Mouse (Mus musculus): ENCODE results near the gene Klc3. TPM values are rescaled to one million over a fixed set of nuclear protein-coding genes. Genes with fewer than 3 reads are reported as not detected.

The Klc3 gene
- polyA plus RNA-seq, 1 experiment, result not detected

DNA sequence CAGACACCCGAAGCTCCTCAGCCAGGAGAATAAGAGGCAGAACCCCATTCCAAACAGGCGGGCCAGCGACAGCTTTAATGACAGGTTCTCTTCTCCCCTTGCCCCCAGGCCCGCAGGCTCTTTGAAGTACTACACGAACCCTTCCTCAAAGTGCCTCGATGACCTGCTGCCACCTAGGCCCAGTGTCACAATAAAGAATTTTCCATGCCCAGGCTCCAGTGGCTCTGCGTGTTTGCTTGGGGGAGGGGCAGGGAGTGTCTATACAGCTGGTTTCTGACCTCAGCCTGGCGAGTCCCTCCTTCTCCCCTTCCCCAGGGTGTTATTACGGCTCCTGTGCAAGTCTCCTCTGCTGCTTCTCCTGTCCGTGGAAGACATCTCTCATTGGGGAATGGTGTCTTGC, 47.6 kb downstream of the Klc3 start:
- no peak for TF ChIP-seq CTCF (IDR thresholded peaks at IDR 0.05; ENCODE audit: low read depth, low read length)
- TF ChIP-seq POLR2A (IDR thresholded peaks at IDR 0.05; ENCODE audit: borderline replicate concordance, low read depth, low read length), result no peak
- H3K27ac ChIP-seq (ENCODE audit: insufficient read depth, low read depth, low read length), result no peak overlapping the region
- peaks cover 19% of the 10 kb centered on the region for H3K4me1 ChIP-seq (ENCODE audit: control insufficient read depth, insufficient read depth, low read length)
- no peak overlapping the region for H3K4me3 ChIP-seq (ENCODE audit: insufficient read depth, low read length)

GRCm38 (mm10) chr7:19354991-19355390, 48.9 kb downstream of the Klc3 start:
- H3K27ac ChIP-seq (ENCODE audit: insufficient read depth, low read depth, low read length), result no peak overlapping the region
- H3K4me3 ChIP-seq (ENCODE audit: insufficient read depth, low read length), result no peak overlapping the region
- peaks cover 19% of the 10 kb centered on the region for H3K4me1 ChIP-seq (ENCODE audit: control insufficient read depth, insufficient read depth, low read length)
- TF ChIP-seq CTCF (IDR thresholded peaks at IDR 0.05; ENCODE audit: low read depth, low read length), result no peak
- TF ChIP-seq POLR2A (IDR thresholded peaks at IDR 0.05; ENCODE audit: borderline replicate concordance, low read depth, low read length), result no peak

GRCm38 (mm10) chr7:19350221-19350620, 53.7 kb downstream of the Klc3 start:
- Histone ChIP-seq H3K27ac (ENCODE audit: insufficient read depth, low read depth, low read length) (no peak overlapping the region), H3K4me1 (ENCODE audit: control insufficient read depth, insufficient read depth, low read length) (peaks cover 6% of the 10 kb centered on the region; the same call in 1 of the 2 replicates), H3K4me3 (ENCODE audit: insufficient read depth, low read length) (no peak overlapping the region)
- TF ChIP-seq POLR2A (IDR thresholded peaks at IDR 0.05; ENCODE audit: borderline replicate concordance, low read depth, low read length) (no peak), CTCF (IDR thresholded peaks at IDR 0.05; ENCODE audit: low read depth, low read length) (no peak)

DNA sequence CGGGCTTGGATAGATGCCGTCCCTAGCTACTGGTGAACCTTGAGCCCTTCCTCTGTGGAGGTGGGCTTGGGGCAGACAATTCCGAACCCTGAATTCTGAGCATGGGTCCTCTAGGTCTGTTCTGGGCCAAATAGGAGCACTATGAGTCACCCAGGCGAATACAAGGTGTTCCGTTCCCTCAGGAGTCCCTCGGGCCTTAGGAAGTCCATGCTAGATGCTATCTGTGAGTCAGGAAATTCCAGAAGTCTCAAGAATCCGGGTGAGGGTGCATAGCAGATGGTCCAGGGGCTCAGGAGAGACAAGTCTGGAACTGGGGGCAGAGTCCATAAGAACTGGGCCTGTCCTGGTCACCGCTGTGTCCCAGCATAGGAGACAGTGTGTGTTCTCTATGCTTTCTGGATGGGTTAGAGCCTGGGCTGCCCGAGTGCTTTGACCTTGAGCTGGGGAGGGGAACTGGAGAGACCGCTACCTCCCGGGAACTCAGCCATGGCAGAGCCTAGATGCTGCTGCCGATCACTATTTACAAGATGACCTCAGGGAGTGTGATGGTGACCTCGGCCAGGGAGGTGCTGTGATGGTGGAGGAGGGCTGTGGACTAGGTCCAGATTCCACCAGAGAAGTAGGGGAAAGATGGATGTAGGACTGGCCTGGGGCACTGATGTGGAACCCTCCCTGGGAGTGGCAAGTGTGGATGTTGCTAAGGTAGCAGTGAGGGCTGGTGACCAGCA, 54.6 kb downstream of the Klc3 start:
- Histone ChIP-seq H3K4me3 (ENCODE audit: insufficient read depth, low read length) (no peak overlapping the region), H3K27ac (ENCODE audit: insufficient read depth, low read depth, low read length) (no peak overlapping the region), H3K4me1 (ENCODE audit: control insufficient read depth, insufficient read depth, low read length) (peaks cover 9% of the 10 kb centered on the region)
- no peak for TF ChIP-seq CTCF (IDR thresholded peaks at IDR 0.05; ENCODE audit: low read depth, low read length)

- no peak for TF ChIP-seq CTCF (IDR thresholded peaks at IDR 0.05; ENCODE audit: low read depth, low read length)
- TF ChIP-seq POLR2A (IDR thresholded peaks at IDR 0.05; ENCODE audit: borderline replicate concordance, low read depth, low read length), result no peak
- peak overlapping the region; percentile 43; the same call in 1 of the 2 replicates for H3K27ac ChIP-seq (ENCODE audit: insufficient read depth, low read depth, low read length)
- peak overlapping the region; percentile 97 for H3K4me3 ChIP-seq (ENCODE audit: insufficient read depth, low read length)
- peaks cover 19% of the 10 kb centered on the region for H3K4me1 ChIP-seq (ENCODE audit: control insufficient read depth, insufficient read depth, low read length)
These were observed 58.9 kb downstream of the Klc3 start for GRCm38 (mm10) chr7:19344938-19345471.

Other genes starting within 250 kb of the Klc3 start
- gene Gipr, start 238.0 kb downstream of the Klc3 start, polyA plus RNA-seq (2012; ENCODE audit: insufficient read depth, insufficient read length, missing spikeins), result not detected in 2 replicates
- 12.2 and 17.8 TPM in 2 replicates for gene Eml2, start 227.7 kb downstream of the Klc3 start, polyA plus RNA-seq (2012; ENCODE audit: insufficient read depth, insufficient read length, missing spikeins)
- not detected in 2 replicates for gene Gpr4, start 191.6 kb downstream of the Klc3 start, polyA plus RNA-seq (2012; ENCODE audit: insufficient read depth, insufficient read length, missing spikeins)
- gene Opa3, start 175.8 kb downstream of the Klc3 start, polyA plus RNA-seq (2012; ENCODE audit: insufficient read depth, insufficient read length, missing spikeins), result 20.0 and 22.0 TPM in 2 replicates
- 178 and 187 TPM in 2 replicates for gene Vasp, start 132.3 kb downstream of the Klc3 start, polyA plus RNA-seq (2012; ENCODE audit: insufficient read depth, insufficient read length, missing spikeins)
- gene Ppm1n, start 124.0 kb downstream of the Klc3 start, polyA plus RNA-seq (2012; ENCODE audit: insufficient read depth, insufficient read length, missing spikeins), result 0.93 and 4.2 TPM in 2 replicates
- gene Rtn2, start 121.5 kb downstream of the Klc3 start, polyA plus RNA-seq (2012; ENCODE audit: insufficient read depth, insufficient read length, missing spikeins), result 1.4 and 2.0 TPM in 2 replicates
- 0.68 TPM in 1 of 2 replicates, not detected in the other for gene Fosb, start 94.1 kb downstream of the Klc3 start, polyA plus RNA-seq (2012; ENCODE audit: insufficient read depth, insufficient read length, missing spikeins)
- gene Ercc1, start 59.3 kb downstream of the Klc3 start, polyA plus RNA-seq (2012; ENCODE audit: insufficient read depth, insufficient read length, missing spikeins), result 30.7 and 35.4 TPM in 2 replicates
- gene Cd3eap, start 44.6 kb downstream of the Klc3 start, polyA plus RNA-seq (2012; ENCODE audit: insufficient read depth, insufficient read length, missing spikeins), result 7.8 and 8.4 TPM in 2 replicates
- 1.6 and 4.0 TPM in 2 replicates for gene Ppp1r13l, start 44.4 kb downstream of the Klc3 start, polyA plus RNA-seq (2012; ENCODE audit: insufficient read depth, insufficient read length, missing spikeins)
- gene Ercc2, start 22.1 kb downstream of the Klc3 start, polyA plus RNA-seq (2012; ENCODE audit: insufficient read depth, insufficient read length, missing spikeins), result 14.5 and 18.9 TPM in 2 replicates
- gene Ckm, start 672 bp upstream of the Klc3 start, polyA plus RNA-seq (2012; ENCODE audit: insufficient read depth, insufficient read length, missing spikeins), result 0.65 TPM in 1 of 2 replicates, not detected in the other
- gene Mark4, start 54.7 kb upstream of the Klc3 start, polyA plus RNA-seq (2012; ENCODE audit: insufficient read depth, insufficient read length, missing spikeins), result 21.3 and 21.4 TPM in 2 replicates
- gene Exoc3l2, start 59.2 kb upstream of the Klc3 start, polyA plus RNA-seq (2012; ENCODE audit: insufficient read depth, insufficient read length, missing spikeins), result not detected in 2 replicates
- gene Bloc1s3, start 104.3 kb upstream of the Klc3 start, polyA plus RNA-seq (2012; ENCODE audit: insufficient read depth, insufficient read length, missing spikeins), result 9.7 and 11.0 TPM in 2 replicates
- gene Trappc6a, start 104.3 kb upstream of the Klc3 start, polyA plus RNA-seq (2012; ENCODE audit: insufficient read depth, insufficient read length, missing spikeins), result 51.4 and 57.0 TPM in 2 replicates
- not detected in 2 replicates for gene Nkpd1, start 113.7 kb upstream of the Klc3 start, polyA plus RNA-seq (2012; ENCODE audit: insufficient read depth, insufficient read length, missing spikeins)
- gene Ppp1r37, start 159.0 kb upstream of the Klc3 start, polyA plus RNA-seq (2012; ENCODE audit: insufficient read depth, insufficient read length, missing spikeins), result 19.3 and 25.7 TPM in 2 replicates
- 0.60 TPM in 1 of 2 replicates, not detected in the other for gene Zfp296, start 173.2 kb upstream of the Klc3 start, polyA plus RNA-seq (2012; ENCODE audit: insufficient read depth, insufficient read length, missing spikeins)
- 51.6 and 52.0 TPM in 2 replicates for gene Gemin7, start 173.5 kb upstream of the Klc3 start, polyA plus RNA-seq (2012; ENCODE audit: insufficient read depth, insufficient read length, missing spikeins)
- 41.1 and 53.9 TPM in 2 replicates for gene Clasrp, start 200.4 kb upstream of the Klc3 start, polyA plus RNA-seq (2012; ENCODE audit: insufficient read depth, insufficient read length, missing spikeins)
- gene Relb, start 225.3 kb upstream of the Klc3 start, polyA plus RNA-seq (2012; ENCODE audit: insufficient read depth, insufficient read length, missing spikeins), result 33.2 and 35.7 TPM in 2 replicates